25 mouse cellular contexts compared by ENCODE assay signal in genomic region chr1:172283073-172283472, GRCm38 (mm10). TPM values are rescaled to one million over a fixed set of nuclear protein-coding genes. Genes with fewer than 3 reads are reported as not detected.
"Had no signal": no experiment of that assay in that cellular context is flagged by ENCODE, and none has a peak within 500 bp of the region (broad histone marks: within the 10 kb centered on the region; RNA-seq: fewer than 3 reads in every experiment).

No protein-coding gene starts in this region.

- H3K36me3 ChIP-seq: liver, embryonic 13.5 days; lung, embryonic 15.5 days; midbrain, embryonic 15.5 days; neural tube, embryonic 12.5 days had no signal

- DNase-seq: kidney, postnatal 10 days; kidney, postnatal 4 days; liver; liver, embryonic 13.5 days; liver, postnatal 0 days; lung, postnatal 14 days; retina, postnatal 1 day; right cerebral cortex, postnatal 14 days; thymus, adult 18-20 months; thymus, postnatal 14 days had no signal

- ATAC-seq: liver, postnatal 0 days; midbrain, embryonic 15.5 days had no signal

- H3K9ac ChIP-seq: limb, embryonic 12.5 days; liver, embryonic 13.5 days; liver, postnatal 0 days; lung, embryonic 15.5 days; midbrain, embryonic 15.5 days; neural tube, embryonic 12.5 days had no signal

- H3K27me3 ChIP-seq: limb, embryonic 12.5 days; lung, embryonic 15.5 days; midbrain, embryonic 15.5 days; neural tube, embryonic 12.5 days had no signal

- H3K9me3 ChIP-seq: limb, embryonic 12.5 days; liver, embryonic 13.5 days; lung, embryonic 15.5 days; megakaryocyte, embryonic 14.5 days; midbrain, embryonic 15.5 days; neural tube, embryonic 12.5 days had no signal

- H3K4me1 ChIP-seq: limb, embryonic 12.5 days; liver, embryonic 13.5 days; midbrain, embryonic 15.5 days; neural tube, embryonic 12.5 days had no signal

- H3K4me3 ChIP-seq: limb, embryonic 12.5 days; liver, embryonic 13.5 days; lung, embryonic 15.5 days; megakaryocyte, embryonic 14.5 days; midbrain, embryonic 15.5 days; neural tube, embryonic 12.5 days had no signal

- H3K27ac ChIP-seq: limb, embryonic 12.5 days; liver, embryonic 13.5 days; lung, embryonic 15.5 days; macrophage; midbrain, embryonic 15.5 days; neural tube, embryonic 12.5 days had no signal

- H3K4me2 ChIP-seq: limb, embryonic 12.5 days; liver, embryonic 13.5 days; lung, embryonic 15.5 days; midbrain, embryonic 11.5 days; midbrain, embryonic 15.5 days; neural tube, embryonic 12.5 days had no signal

RNA-seq across cellular contexts. Expression of gene Atp1a2, which starts 14.8 kb away (rescaled TPM):
- total RNA-seq: monocyte, adult 5-6 weeks; neutrophil, adult 5-6 weeks had no signal
- polyA plus RNA-seq: macrophage had no signal

RNA-seq across cellular contexts. Expression of gene Atp1a4, which starts 24.9 kb away (rescaled TPM):
- total RNA-seq: layer of hippocampus, postnatal 25 days; left cerebral cortex, adult 8-10 months; left cerebral cortex, postnatal 25 days; monocyte, adult 5-6 weeks; neutrophil, adult 5-6 weeks had no signal
- polyA plus RNA-seq: kidney, embryonic 14.5 days; limb, embryonic 12.5 days; liver, embryonic 13.5 days; lung, embryonic 15.5 days; macrophage; midbrain, embryonic 11.5 days; midbrain, embryonic 15.5 days; neural tube, embryonic 12.5 days; small intestine, adult 2 months had no signal

RNA-seq across cellular contexts. Expression of gene Kcnj9, which starts 46.0 kb away (rescaled TPM):
- total RNA-seq: monocyte, adult 5-6 weeks; neutrophil, adult 5-6 weeks had no signal
- polyA plus RNA-seq: kidney, embryonic 14.5 days; limb, embryonic 12.5 days; liver, embryonic 13.5 days; small intestine, adult 2 months; stomach, embryonic 16.5 days had no signal

RNA-seq across cellular contexts. Expression of gene Kcnj10, which starts 57.9 kb away (rescaled TPM):
- total RNA-seq: monocyte, adult 5-6 weeks; neutrophil, adult 5-6 weeks had no signal
